Mouse (Mus musculus) cerebellum, postnatal 14 days (tissue): ENCODE measurements at regions not wholly inside any gene's neighbourhood (a gene's known extent, or its start where the extent isn't known, plus 50 kb on each side); places are given as distances from the start of the nearest gene placed in this dataset.

ENCODE experiments used
- DNase-seq, 2 experiments: peaks; one replicate each; pipeline ENCODE4 v3.0.0; 2021; ENCODE audit warnings: mixed read lengths in 2 of 2

- DNase-seq, result peak; percentile 23 to 44
Measured at GRCm38 (mm10) chr15:69923833-69924232, 3423.1 kb upstream of the Lrrc6 start.

GRCm38 (mm10) chr15:69923280-69923679, 3422.6 kb upstream of the Lrrc6 start:
- peak; percentile 53 to 66 for DNase-seq

DNA sequence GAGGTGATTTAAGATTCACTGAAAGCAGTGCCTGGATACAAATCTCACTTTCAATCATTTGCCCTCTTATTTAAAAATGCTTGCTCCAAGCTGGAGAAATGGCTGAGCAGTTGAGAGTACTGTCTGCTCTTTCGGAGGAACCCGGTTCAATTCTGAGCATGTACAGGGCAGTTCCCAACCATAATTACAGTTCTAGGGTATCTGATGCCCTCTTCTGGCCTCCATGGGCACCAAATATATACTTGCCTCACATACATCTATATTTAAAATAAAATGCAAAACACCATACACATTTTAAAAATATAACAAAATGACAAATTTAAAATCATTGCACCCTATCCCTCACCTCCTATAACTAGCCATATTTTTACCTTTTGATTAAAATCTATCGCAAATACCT, 3421.5 kb upstream of the Lrrc6 start:
- peak in 1 of 2 experiments; percentile 7 for DNase-seq

- DNase-seq, result no peak
Measured at GRCm38 (mm10) chr15:69885764-69886163, 3385.1 kb upstream of the Lrrc6 start.

DNA sequence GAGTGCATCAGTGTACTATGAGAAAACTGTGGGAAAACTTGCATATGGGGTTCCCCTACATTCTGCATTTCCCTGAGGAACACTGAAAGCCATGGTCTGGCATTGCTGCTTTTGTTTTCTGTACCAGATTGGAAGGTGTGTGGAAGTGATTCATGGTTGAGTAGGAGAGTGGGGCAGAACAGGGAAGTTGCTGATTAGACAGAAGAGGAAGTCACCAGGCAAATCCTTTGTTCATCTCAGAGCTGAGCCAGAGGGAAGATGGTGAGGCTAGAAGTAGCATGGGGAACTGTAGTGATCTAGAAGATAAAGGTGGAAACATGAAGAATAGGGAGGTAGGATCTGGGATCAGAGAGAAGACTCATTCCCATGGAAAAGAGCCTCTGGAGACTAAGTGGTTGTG, 3377.8 kb upstream of the Lrrc6 start:
- no peak for DNase-seq

- DNase-seq, result no peak
Measured at GRCm38 (mm10) chr15:69853521-69853920, 3352.8 kb upstream of the Lrrc6 start.

DNA sequence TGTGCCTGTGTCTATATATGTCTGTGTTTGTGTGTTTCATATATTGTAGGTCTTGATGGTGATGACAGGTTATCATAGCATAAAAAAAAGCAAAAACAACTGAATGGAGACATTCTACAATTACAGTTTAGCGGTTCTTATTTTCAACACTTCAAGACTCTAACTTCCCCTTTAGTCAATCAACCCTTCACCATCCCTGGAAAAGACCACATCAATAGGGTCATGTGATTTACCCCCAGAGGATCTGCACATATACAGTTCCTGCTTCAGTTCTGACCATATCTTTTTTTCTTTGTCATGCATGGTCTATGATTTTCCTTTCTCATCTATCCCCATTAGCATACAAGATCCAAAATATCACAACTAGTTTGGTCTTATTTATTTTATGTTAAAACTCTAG, 3348.9 kb upstream of the Lrrc6 start:
- DNase-seq, result no peak
